Comparison of ENCODE assay signal across 8 mouse cellular contexts in the genomic region with DNA sequence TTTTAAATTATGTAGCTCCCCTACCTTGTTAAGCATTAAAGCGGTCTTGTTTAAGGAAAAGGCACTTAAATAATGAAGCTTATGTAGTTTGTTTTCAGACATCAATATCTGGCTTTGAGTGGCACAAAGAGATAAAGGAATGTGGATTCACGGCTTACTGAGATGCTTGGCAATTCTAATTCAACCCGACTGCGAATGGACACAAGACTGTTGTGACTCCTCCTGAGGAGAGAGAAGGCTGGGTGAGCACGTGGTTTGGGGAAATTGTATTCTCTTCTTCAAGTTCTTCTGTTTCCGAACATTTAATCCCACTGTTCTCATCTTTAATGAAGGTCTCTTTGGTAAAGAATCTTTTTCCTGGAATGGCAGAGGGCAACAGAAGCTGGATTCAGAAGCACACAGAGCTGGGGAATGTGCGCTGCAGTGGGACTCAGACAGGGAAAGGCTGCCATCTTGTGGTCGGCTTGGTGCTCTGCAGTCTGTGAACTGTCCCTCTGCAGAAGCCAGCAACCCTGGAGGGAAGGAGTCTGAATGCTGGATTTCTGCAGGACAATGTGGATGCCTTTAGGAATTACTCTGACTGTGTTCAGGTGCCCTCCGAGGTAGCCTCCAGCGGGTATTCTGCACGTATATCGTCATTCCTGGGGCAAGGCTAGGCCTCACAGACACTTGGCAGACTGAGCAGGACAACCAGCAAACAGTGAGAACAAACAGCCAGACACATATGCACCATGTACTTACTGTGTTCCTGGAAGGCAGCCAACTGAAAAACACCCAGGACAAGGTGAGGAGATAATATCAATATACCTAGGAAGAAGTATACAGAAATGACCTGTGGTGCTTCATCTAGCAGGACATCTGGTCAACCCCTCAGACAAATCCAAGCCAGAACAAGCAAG. TPM values are rescaled to one million over a fixed set of nuclear protein-coding genes. Genes with fewer than 3 reads are reported as not detected.
DNase-seq lines count a peak whose midpoint lies in the region; ATAC-seq and TF ChIP-seq lines count a peak whose summit lies in the region.

No protein-coding gene starts in this region.

- H3K27ac ChIP-seq in heart, adult 2 months, result no peak overlapping the region
- H3K27ac ChIP-seq in kidney, embryonic 15.5 days, result no peak overlapping the region
- no peak overlapping the region for H3K27ac ChIP-seq in limb, embryonic 14.5 days (replicated peaks; ENCODE audit: low read depth, low read length)
- no peak overlapping the region for H3K27ac ChIP-seq in neural tube, embryonic 11.5 days (ENCODE audit: low read depth, low read length)

- no peaks in the 10 kb centered on the region for H3K4me1 ChIP-seq in heart, adult 2 months (ENCODE audit: control insufficient read depth, insufficient read depth, low read length)
- H3K4me1 ChIP-seq in kidney, embryonic 15.5 days, result no peaks in the 10 kb centered on the region
- no peaks in the 10 kb centered on the region for H3K4me1 ChIP-seq in limb, embryonic 14.5 days (ENCODE audit: control insufficient read depth, insufficient read depth, low read length)
- no peaks in the 10 kb centered on the region for H3K4me1 ChIP-seq in neural tube, embryonic 11.5 days (ENCODE audit: control insufficient read depth, insufficient read depth, low read length)

- intact Hi-C loops in heart, adult 2 months (cut with DNase I), result loop anchor here (5.0 kb wide), 2 partner anchors 100 to 675 kb away; no protein-coding TSS in a partner anchor

- DNase-seq in adrenal gland, postnatal 10 days, result peak; percentile 78
- peak; percentile 70 for DNase-seq in embryo, embryonic 11.5 days (ENCODE audit: low read depth, low spot score)
- DNase-seq in heart, adult 2 months, result peak; percentile 33 to 61
- DNase-seq in limb, embryonic 14.5 days (ENCODE audit: low spot score), result peak; percentile 77
- peak; percentile 76 for DNase-seq in neural tube, embryonic 11.5 days (ENCODE audit: low spot score)
- peak; percentile 25 for DNase-seq in thymus, postnatal 25 days

- H3K4me3 ChIP-seq in C2C12 (ENCODE audit: insufficient read depth, poor library complexity, severe bottlenecking), result no peak overlapping the region
- H3K4me3 ChIP-seq in heart, adult 2 months, result no peak overlapping the region
- H3K4me3 ChIP-seq in kidney, embryonic 15.5 days (replicated peaks), result no peak overlapping the region
- H3K4me3 ChIP-seq in limb, embryonic 14.5 days (replicated peaks; ENCODE audit: low read length), result no peak overlapping the region
- no peak overlapping the region for H3K4me3 ChIP-seq in neural tube, embryonic 11.5 days (ENCODE audit: low read depth, low read length)

- no peaks in the 10 kb centered on the region for H3K27me3 ChIP-seq in C2C12 (ENCODE audit: control insufficient read depth, insufficient read depth, insufficient read length)
- H3K27me3 ChIP-seq in heart, adult 2 months (ENCODE audit: control insufficient read depth, insufficient read depth, low read length), result peaks cover 1% of the 10 kb centered on the region; the same call in 1 of the 2 replicates
- peaks cover 44% of the 10 kb centered on the region for H3K27me3 ChIP-seq in kidney, embryonic 15.5 days
- peaks cover 4% of the 10 kb centered on the region; the same call in 1 of the 2 replicates for H3K27me3 ChIP-seq in limb, embryonic 14.5 days (ENCODE audit: control insufficient read depth, insufficient read depth, low read length)
- H3K27me3 ChIP-seq in neural tube, embryonic 11.5 days (ENCODE audit: control insufficient read depth, insufficient read depth, low read length), result 0 out of 2 replicates have a peak, but pooled peaks cover 6% of the 10 kb centered on the region

- TF ChIP-seq CTCF in C2C12 (IDR thresholded peaks at IDR 0.05; ENCODE audit: control insufficient read depth, insufficient read depth, insufficient read length), result peak; percentile 77
- TF ChIP-seq CTCF in heart, adult 2 months (IDR thresholded peaks at IDR 0.05), result peak; percentile 94

- H3K36me3 ChIP-seq in C2C12 (ENCODE audit: control insufficient read depth, insufficient read depth), result no peaks in the 10 kb centered on the region
- no peaks in the 10 kb centered on the region for H3K36me3 ChIP-seq in heart, adult 2 months (ENCODE audit: control insufficient read depth, insufficient read depth, low read length)
- H3K36me3 ChIP-seq in kidney, embryonic 15.5 days, result no peaks in the 10 kb centered on the region
- no peaks in the 10 kb centered on the region for H3K36me3 ChIP-seq in limb, embryonic 14.5 days (ENCODE audit: control insufficient read depth, insufficient read depth, low read length)
- H3K36me3 ChIP-seq in neural tube, embryonic 11.5 days (ENCODE audit: control insufficient read depth, insufficient read depth, low read length), result no peaks in the 10 kb centered on the region

- TF ChIP-seq POLR2A in heart, adult 2 months (IDR thresholded peaks at IDR 0.05; ENCODE audit: insufficient read depth, low read depth, low read length), result no peak
- TF ChIP-seq POLR2A in limb, embryonic 14.5 days (IDR thresholded peaks at IDR 0.05; ENCODE audit: borderline replicate concordance, extremely low read depth, insufficient read depth, insufficient read length), result no peak

- H3K79me2 ChIP-seq in C2C12 (ENCODE audit: control insufficient read depth, insufficient read depth), result no peaks in the 10 kb centered on the region
- no peaks in the 10 kb centered on the region for H3K79me2 ChIP-seq in heart, adult 2 months (replicated peaks; ENCODE audit: control insufficient read depth, insufficient read depth, low read length)

- WGBS in heart, adult 2 months, result 19% methylated on average over 12 of the region's 12 CpGs
- WGBS in kidney, embryonic 15.5 days, result 22% methylated on average over 12 of the region's 12 CpGs
- WGBS in limb, embryonic 14.5 days, result 23% methylated on average over 12 of the region's 12 CpGs
- WGBS in neural tube, embryonic 11.5 days, result 20% methylated on average over 12 of the region's 12 CpGs

- TF ChIP-seq EP300 in heart, adult 2 months (IDR thresholded peaks at IDR 0.05; ENCODE audit: insufficient read depth, low read depth, low read length), result 0 out of 2 replicates have a peak, but pooled peaks have one; percentile 53

- peak; percentile 91 for ATAC-seq in kidney, embryonic 15.5 days (replicated peaks; ENCODE audit: low FRiP score)
- ATAC-seq in limb, embryonic 14.5 days (ENCODE audit: low FRiP score, low read depth), result peak; percentile 86
- peak; percentile 84 for ATAC-seq in neural tube, embryonic 11.5 days (ENCODE audit: insufficient read depth, low FRiP score, low TSS enrichment)

- no peaks in the 10 kb centered on the region for H3K9me3 ChIP-seq in kidney, embryonic 15.5 days (replicated peaks)
- H3K9me3 ChIP-seq in limb, embryonic 14.5 days (ENCODE audit: control insufficient read depth, low read length), result no peaks in the 10 kb centered on the region
- H3K9me3 ChIP-seq in neural tube, embryonic 11.5 days (ENCODE audit: control insufficient read depth, low read length), result no peaks in the 10 kb centered on the region

- H3ac ChIP-seq in C2C12 (ENCODE audit: control insufficient read depth, insufficient read length, low read depth), result no peak overlapping the region

- no peak overlapping the region for H3K4me2 ChIP-seq in kidney, embryonic 15.5 days
- H3K4me2 ChIP-seq in limb, embryonic 14.5 days (replicated peaks; ENCODE audit: low read depth, low read length, severe bottlenecking), result no peak overlapping the region
- no peak overlapping the region for H3K4me2 ChIP-seq in neural tube, embryonic 11.5 days (ENCODE audit: low read depth)

- no peak overlapping the region for H3K9ac ChIP-seq in heart, adult 2 months (ENCODE audit: low read depth, low read length)
- no peak overlapping the region for H3K9ac ChIP-seq in kidney, embryonic 15.5 days
- H3K9ac ChIP-seq in limb, embryonic 14.5 days (ENCODE audit: low read depth, low read length, severe bottlenecking), result no peak overlapping the region
- no peak overlapping the region for H3K9ac ChIP-seq in neural tube, embryonic 11.5 days (ENCODE audit: low read length)

- H3K79me3 ChIP-seq in C2C12 (ENCODE audit: low read depth), result no peaks in the 10 kb centered on the region

TF ChIP-seq in C2C12, 6 proteins besides CTCF, POLR2A, EP300 and RAD21:
- TF ChIP-seq MAX (IDR thresholded peaks at IDR 0.05), result no peak
- no peak for TF ChIP-seq FOSL1 (IDR thresholded peaks at IDR 0.05; ENCODE audit: insufficient read depth, low read length, poor library complexity, severe bottlenecking)
- no peak for TF ChIP-seq MYOD1 (IDR thresholded peaks at IDR 0.05; ENCODE audit: control insufficient read depth, insufficient read length, low read depth)
- TF ChIP-seq MYOG (IDR thresholded peaks at IDR 0.05; ENCODE audit: control insufficient read depth, extremely low read depth, insufficient read length), result no peak
- TF ChIP-seq CEBPB (IDR thresholded peaks at IDR 0.05; ENCODE audit: low read depth), result no peak
- no peak for TF ChIP-seq USF1 (IDR thresholded peaks at IDR 0.05; ENCODE audit: low read depth)

RNA-seq across cellular contexts. Expression of gene Pax1, which starts 54.0 kb away (rescaled TPM):
- not detected for polyA plus RNA-seq in C2C12 (2012; fragmentation: generic; extraction: Trizol)
- total RNA-seq in adrenal gland, postnatal 10 days (2021), result not detected
- not detected for total RNA-seq in heart, adult 2 months (2021)
- polyA plus RNA-seq in heart, adult 2 months (2012; rRNA removed), result 0.08 and 0.12 TPM in 2 replicates
- polyA plus RNA-seq in kidney, embryonic 15.5 days (2015; fragmentation: Nextera tagmentation; extraction: Ambion mirVana), result 0.22 and 0.32 TPM in 2 replicates
- polyA plus RNA-seq in limb, embryonic 14.5 days (2012; rRNA removed), result 9.9 and 12.5 TPM in 2 replicates
- 4.9 and 5.0 TPM in 2 replicates for polyA plus RNA-seq in limb, embryonic 14.5 days (2014; fragmentation: Nextera tagmentation; extraction: Ambion mirVana)
- 17.0 and 26.4 TPM in 2 replicates for polyA plus RNA-seq in neural tube, embryonic 11.5 days (2014; fragmentation: Nextera tagmentation; extraction: Ambion mirVana)

Comparison
In these comparisons a context has a peak if more than half of its experiments do, and no peak if none do; other contexts are left out.
1. DNase-seq: peak in every context shown above with its lines; median percentile 78 in adrenal gland, postnatal 10 days; 77 in limb, embryonic 14.5 days; 76 in neural tube, embryonic 11.5 days; 70 in embryo, embryonic 11.5 days; 47 in heart, adult 2 months; 25 in thymus, postnatal 25 days.